Mouse (Mus musculus) spleen, postnatal 36 days (tissue): ENCODE data around the gene Zbtb16.

Source experiments
- DNase-seq, 2 experiments: peaks; one replicate each; pipeline ENCODE4 v3.0.0; 2022; ENCODE audit warnings: low spot score in 2 of 2, mixed read lengths in 1 of 2

Gene Zbtb16

GRCm38 (mm10) chr9:48729471-48729870 lies 106.6 kb downstream of the Zbtb16 start:
- DNase-seq = no peak

- DNase-seq = no peak
Observed at GRCm38 (mm10) chr9:48728731-48729123, 107.3 kb downstream of the Zbtb16 start.

GRCm38 (mm10) chr9:48728083-48728730 lies 107.8 kb downstream of the Zbtb16 start:
- DNase-seq = no peak

- no peak for DNase-seq
Observed at GRCm38 (mm10) chr9:48726341-48726740, 109.7 kb downstream of the Zbtb16 start.

- DNase-seq = no peak
Observed at GRCm38 (mm10) chr9:48725918-48726317, 110.1 kb downstream of the Zbtb16 start.

GRCm38 (mm10) chr9:48725161-48725560 lies 110.9 kb downstream of the Zbtb16 start:
- DNase-seq = no peak

GRCm38 (mm10) chr9:48724733-48725132 lies 111.3 kb downstream of the Zbtb16 start:
- DNase-seq = no peak

- DNase-seq = peak in 1 of 2 experiments; percentile 21
Observed at GRCm38 (mm10) chr9:48723511-48724304, 112.3 kb downstream of the Zbtb16 start.

- no peak for DNase-seq
Observed at GRCm38 (mm10) chr9:48723025-48723424, 113.0 kb downstream of the Zbtb16 start.

GRCm38 (mm10) chr9:48722261-48722920 lies 113.6 kb downstream of the Zbtb16 start:
- DNase-seq = no peak

- no peak for DNase-seq
Observed at GRCm38 (mm10) chr9:48721655-48722054, 114.4 kb downstream of the Zbtb16 start.

- DNase-seq = no peak
Observed at GRCm38 (mm10) chr9:48721172-48721571, 114.8 kb downstream of the Zbtb16 start.

- no peak for DNase-seq
Observed at GRCm38 (mm10) chr9:48720251-48720963, 115.6 kb downstream of the Zbtb16 start.

- no peak for DNase-seq
Observed at GRCm38 (mm10) chr9:48719619-48720018, 116.4 kb downstream of the Zbtb16 start.

GRCm38 (mm10) chr9:48716549-48716948 lies 119.5 kb downstream of the Zbtb16 start:
- no peak for DNase-seq

GRCm38 (mm10) chr9:48715042-48715441 lies 121.0 kb downstream of the Zbtb16 start:
- DNase-seq = no peak

- DNase-seq = no peak
Observed at GRCm38 (mm10) chr9:48713779-48714178, 122.2 kb downstream of the Zbtb16 start.

GRCm38 (mm10) chr9:48712985-48713765 lies 122.8 kb downstream of the Zbtb16 start:
- no peak for DNase-seq

- DNase-seq = no peak
Observed at GRCm38 (mm10) chr9:48711826-48712225, 124.2 kb downstream of the Zbtb16 start.

- DNase-seq = no peak
Observed at GRCm38 (mm10) chr9:48711296-48711781, 124.7 kb downstream of the Zbtb16 start.
